Mouse (Mus musculus) liver, embryonic 13.5 days (tissue): ENCODE measurements at regions not wholly inside any gene's neighbourhood (a gene's known extent, or its start where the extent isn't known, plus 50 kb on each side); places are given as distances from the start of the nearest gene placed in this dataset.

Experiments used
- ATAC-seq: fragments of 200-750 bp; cut with Nextera tagmentation; 2 replicates; pipeline ENCODE4 v1.8.0; 2017; ENCODE audit warnings: low read depth, mild to moderate bottlenecking, moderate number of reproducible peaks, moderate library complexity
- DNase-seq: peaks from one replicate; pipeline ENCODE4 v3.0.0; 2022
- H3K27ac ChIP-seq: fragments of 300-500 bp; sonication (generic); 2 replicates; pipeline ENCODE4 v1.5.1; 2015; ENCODE audit warnings: moderate library complexity, mild to moderate bottlenecking, inconsistent platforms
- H3K27me3 ChIP-seq: fragments of 300-500 bp; sonication (generic); 2 replicates; pipeline ENCODE4 v1.6.1; 2015; ENCODE audit warnings: mild to moderate bottlenecking, inconsistent platforms
- H3K36me3 ChIP-seq: fragments of 300-500 bp; sonication (generic); 2 replicates; pipeline ENCODE4 v1.6.1; 2015; ENCODE audit warnings: mild to moderate bottlenecking, inconsistent platforms
- H3K4me1 ChIP-seq: fragments of 300-500 bp; sonication (generic); replicated peaks from 2 replicates; pipeline ENCODE4 v1.6.1; 2015; ENCODE audit warnings: inconsistent platforms
- H3K4me2 ChIP-seq: fragments of 300-500 bp; sonication (generic); 2 replicates; pipeline ENCODE4 v1.6.1; 2015; ENCODE audit warnings: inconsistent platforms, mild to moderate bottlenecking, moderate library complexity
- H3K4me3 ChIP-seq: fragments of 300-500 bp; sonication (generic); replicated peaks from 2 replicates; pipeline ENCODE4 v1.5.1; 2015; ENCODE audit warnings: mild to moderate bottlenecking, inconsistent platforms
- H3K9ac ChIP-seq: fragments of 300-500 bp; sonication (generic); 2 replicates; pipeline ENCODE4 v1.6.1; 2015; ENCODE audit warnings: mild to moderate bottlenecking, inconsistent platforms
- H3K9me3 ChIP-seq: fragments of 300-500 bp; sonication (generic); replicated peaks from 2 replicates; pipeline ENCODE4 v1.6.1; 2016; ENCODE audit warnings: inconsistent platforms
- WGBS: fragments of 180-500 bp; shearing (Covaris S2); methylation state at CpG from one replicate; pipeline ENCODE4 v1.1.7; 2015; ENCODE audit not compliant: insufficient replicate concordance; 5-methylcytosine and 5-hydroxymethylcytosine counted together

DNA sequence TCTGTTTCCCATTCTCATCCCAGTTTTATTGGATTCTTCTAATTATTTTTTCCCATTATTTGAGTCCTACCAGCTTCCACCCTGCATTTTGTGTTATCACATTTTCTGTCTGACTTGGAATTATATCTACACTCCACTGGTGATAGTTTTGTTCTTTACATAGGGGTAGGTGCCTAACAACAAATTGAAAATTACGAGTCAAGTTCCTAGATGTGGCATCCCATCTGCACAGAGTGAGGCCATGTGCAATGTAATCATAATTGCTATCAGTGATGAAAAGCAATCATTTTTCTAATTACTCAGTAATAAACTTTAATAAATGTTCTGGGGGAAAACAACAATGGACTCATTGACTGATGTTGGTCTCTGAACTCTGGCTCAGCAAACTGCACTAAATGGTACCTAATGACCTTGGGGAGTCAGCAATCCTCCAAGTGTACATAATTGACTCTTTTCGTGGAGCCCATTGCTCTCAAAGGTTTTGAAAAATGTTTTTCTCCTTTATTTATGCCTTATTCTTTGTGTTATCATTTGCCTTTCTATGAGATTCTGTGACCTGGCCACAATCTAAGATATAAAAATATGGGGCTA is 250.6 kb upstream of the Rspo3 start:
- no peak overlapping the region for H3K9ac ChIP-seq
- DNase-seq (no peak), ATAC-seq (no peak)
- 38% methylated on average over 2 of the region's 2 CpGs for WGBS
- no peak overlapping the region for H3K4me2 ChIP-seq
- H3K4me1 ChIP-seq, result no peaks in the 10 kb centered on the region
- no peak overlapping the region for H3K27ac ChIP-seq
- H3K36me3 ChIP-seq, result no peaks in the 10 kb centered on the region
- no peaks in the 10 kb centered on the region for H3K9me3 ChIP-seq
- no peak overlapping the region for H3K4me3 ChIP-seq
- H3K27me3 ChIP-seq, result no peaks in the 10 kb centered on the region

GRCm38 (mm10) chr10:29736677-29737076 is 201.0 kb upstream of the Rspo3 start:
- no peaks in the 10 kb centered on the region for H3K9me3 ChIP-seq
- H3K27ac ChIP-seq, result no peak overlapping the region
- H3K4me2 ChIP-seq, result no peak overlapping the region
- no peak for DNase-seq
- H3K36me3 ChIP-seq, result no peaks in the 10 kb centered on the region
- 74% methylated on average over 3 of the region's 3 CpGs for WGBS
- no peaks in the 10 kb centered on the region for H3K27me3 ChIP-seq
- no peak overlapping the region for H3K4me3 ChIP-seq
- H3K4me1 ChIP-seq, result no peaks in the 10 kb centered on the region
- H3K9ac ChIP-seq, result no peak overlapping the region
- ATAC-seq, result no peak

- no peaks in the 10 kb centered on the region for H3K27me3 ChIP-seq
- H3K9me3 ChIP-seq, result no peaks in the 10 kb centered on the region
- no peak for DNase-seq
- no peaks in the 10 kb centered on the region for H3K36me3 ChIP-seq
- no peak overlapping the region for H3K9ac ChIP-seq
- no peaks in the 10 kb centered on the region for H3K4me1 ChIP-seq
- WGBS, result 74% methylated on average over 3 of the region's 3 CpGs
- H3K27ac ChIP-seq, result no peak overlapping the region
- H3K4me2 ChIP-seq, result no peak overlapping the region
- no peak overlapping the region for H3K4me3 ChIP-seq
- no peak for ATAC-seq
Observed at GRCm38 (mm10) chr10:29725319-29725718, 189.7 kb upstream of the Rspo3 start.

GRCm38 (mm10) chr10:29710967-29711366 is 175.3 kb upstream of the Rspo3 start:
- H3K4me1 ChIP-seq, result no peaks in the 10 kb centered on the region

DNA sequence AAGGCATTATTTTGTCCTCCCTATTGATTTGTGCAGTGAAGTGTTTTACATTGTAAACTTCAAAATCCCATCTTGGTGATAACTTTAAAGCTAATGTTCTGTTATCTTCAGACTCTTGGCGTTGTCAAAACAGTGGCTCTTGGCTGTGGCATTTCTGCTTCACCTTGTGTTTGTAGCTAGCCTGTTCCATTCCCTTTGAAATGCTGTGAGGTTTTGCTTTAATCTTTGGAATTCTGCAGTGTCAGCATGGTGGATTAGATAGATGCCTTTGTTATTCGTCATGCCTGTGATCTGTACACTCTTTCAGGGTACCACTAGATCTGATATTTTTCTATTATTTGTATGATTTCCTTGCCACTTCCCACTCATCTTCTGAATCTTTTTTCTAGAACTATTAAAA is 173.0 kb upstream of the Rspo3 start:
- Histone ChIP-seq H3K9ac (no peak overlapping the region), H3K4me2 (no peak overlapping the region), H3K4me1 (no peaks in the 10 kb centered on the region), H3K36me3 (no peaks in the 10 kb centered on the region), H3K27me3 (no peaks in the 10 kb centered on the region), H3K4me3 (no peak overlapping the region), H3K9me3 (no peaks in the 10 kb centered on the region), H3K27ac (no peak overlapping the region)
- DNase-seq (no peak), ATAC-seq (no peak)
- WGBS, result 42% methylated on average over 2 of the region's 2 CpGs

More at GRCm38 (mm10) chr10:29710967-29711366, 175.3 kb upstream of the Rspo3 start:
- Histone ChIP-seq H3K4me2 (no peak overlapping the region), H3K9me3 (no peaks in the 10 kb centered on the region), H3K27ac (no peak overlapping the region), H3K27me3 (no peaks in the 10 kb centered on the region), H3K36me3 (no peaks in the 10 kb centered on the region), H3K9ac (no peak overlapping the region), H3K4me3 (no peak overlapping the region)
- ATAC-seq, result no peak
- DNase-seq, result no peak
- 24% methylated on average over 1 of the region's 1 CpGs for WGBS

- ATAC-seq (peak; percentile 96), DNase-seq (peak; percentile 40)
- Histone ChIP-seq H3K36me3 (no peaks in the 10 kb centered on the region), H3K4me3 (peak overlapping the region; percentile 14), H3K27me3 (no peaks in the 10 kb centered on the region), H3K4me2 (peak overlapping the region; percentile 48), H3K4me1 (peaks cover 15% of the 10 kb centered on the region), H3K9ac (0 out of 2 replicates have a peak overlapping the region, but pooled peaks have one; percentile 37), H3K27ac (peak overlapping the region; percentile 73), H3K9me3 (no peaks in the 10 kb centered on the region)
- 20% methylated on average over 15 of the region's 15 CpGs for WGBS
Observed at GRCm38 (mm10) chr10:29693009-29693935, 157.6 kb upstream of the Rspo3 start.

- Histone ChIP-seq H3K27me3 (no peaks in the 10 kb centered on the region), H3K4me1 (peaks cover 15% of the 10 kb centered on the region), H3K9ac (no peak overlapping the region), H3K27ac (no peak overlapping the region), H3K4me3 (no peak overlapping the region), H3K36me3 (no peaks in the 10 kb centered on the region), H3K9me3 (no peaks in the 10 kb centered on the region), H3K4me2 (no peak overlapping the region)
- WGBS, result 53% methylated on average over 3 of the region's 3 CpGs
- DNase-seq (no peak), ATAC-seq (no peak)
Observed at GRCm38 (mm10) chr10:29689529-29689928, 153.9 kb upstream of the Rspo3 start.

DNA sequence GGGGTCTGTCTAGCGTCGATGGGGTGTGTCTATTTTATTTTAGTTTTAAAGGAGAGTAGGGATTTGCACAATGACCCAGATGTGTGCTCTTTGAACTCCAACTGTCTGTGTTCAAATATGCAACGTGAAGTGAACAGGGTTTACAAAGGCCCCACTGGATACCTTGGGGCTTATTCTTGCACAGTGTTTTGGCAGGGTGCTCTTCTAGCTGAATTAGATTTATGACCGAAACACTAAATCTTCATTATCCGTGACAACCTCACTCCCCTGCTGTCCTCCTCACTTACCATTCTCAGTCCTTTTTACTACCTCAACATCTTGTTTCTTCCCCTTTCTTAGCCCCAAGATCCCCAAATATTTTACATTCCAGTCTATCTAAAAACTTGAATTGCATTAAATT is 151.3 kb upstream of the Rspo3 start:
- ATAC-seq (no peak), DNase-seq (no peak)
- WGBS, result 67% methylated on average over 5 of the region's 5 CpGs

DNA sequence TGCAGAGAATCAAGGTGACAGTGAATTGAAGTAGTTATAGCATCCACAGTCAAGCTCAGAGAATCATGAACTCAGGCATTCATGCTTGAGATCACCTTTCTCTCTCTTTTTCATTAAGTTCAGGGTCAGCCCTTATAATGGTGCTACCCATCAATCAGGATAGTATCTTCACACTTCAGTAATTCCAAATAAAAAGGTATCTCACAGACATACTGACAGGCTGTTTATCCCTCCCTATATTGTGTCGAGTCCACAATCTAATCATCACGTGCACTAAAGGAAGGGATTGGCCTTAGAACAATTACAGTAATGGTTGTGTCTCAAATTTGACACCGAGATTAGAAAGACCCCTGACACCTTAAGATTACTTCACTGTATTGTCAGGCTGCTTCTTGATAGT is 138.7 kb upstream of the Rspo3 start:
- DNase-seq, result no peak

More for the DNA sequence above, 151.3 kb upstream of the Rspo3 start:
- Histone ChIP-seq H3K4me3 (no peak overlapping the region), H3K9me3 (no peaks in the 10 kb centered on the region), H3K27me3 (no peaks in the 10 kb centered on the region), H3K27ac (no peak overlapping the region), H3K4me2 (no peak overlapping the region), H3K36me3 (no peaks in the 10 kb centered on the region), H3K9ac (no peak overlapping the region), H3K4me1 (no peaks in the 10 kb centered on the region)

DNA sequence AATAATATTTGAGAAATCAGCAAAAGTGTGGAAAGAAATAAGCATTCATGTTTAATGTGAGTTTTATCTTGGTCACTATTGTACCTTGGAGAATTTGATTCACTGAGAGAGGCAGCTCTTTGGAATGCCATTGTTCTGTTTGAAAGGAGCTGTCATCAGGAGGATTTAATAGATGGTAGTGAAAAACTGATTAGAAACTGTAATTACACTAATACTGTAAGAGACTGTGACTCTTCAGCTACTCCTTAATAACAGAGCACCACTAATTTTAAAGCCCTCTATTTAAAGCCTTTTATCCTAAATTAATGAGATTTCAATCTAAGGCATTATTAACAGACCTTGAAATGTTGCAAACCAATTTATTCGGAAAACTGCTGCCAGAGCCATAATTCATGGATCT is 126.1 kb upstream of the Rspo3 start:
- H3K4me3 ChIP-seq, result no peak overlapping the region
- H3K4me1 ChIP-seq, result no peaks in the 10 kb centered on the region
- 64% methylated on average over 1 of the region's 1 CpGs for WGBS
- H3K27ac ChIP-seq, result no peak overlapping the region
- H3K9ac ChIP-seq, result no peak overlapping the region
- DNase-seq, result no peak
- H3K36me3 ChIP-seq, result no peaks in the 10 kb centered on the region
- ATAC-seq, result no peak
- H3K4me2 ChIP-seq, result no peak overlapping the region
- H3K9me3 ChIP-seq, result no peaks in the 10 kb centered on the region
- no peaks in the 10 kb centered on the region for H3K27me3 ChIP-seq

More for the DNA sequence above, 138.7 kb upstream of the Rspo3 start:
- ATAC-seq, result no peak
- Histone ChIP-seq H3K36me3 (no peaks in the 10 kb centered on the region), H3K4me3 (no peak overlapping the region), H3K9ac (no peak overlapping the region), H3K27me3 (no peaks in the 10 kb centered on the region), H3K9me3 (no peaks in the 10 kb centered on the region), H3K27ac (no peak overlapping the region), H3K4me1 (no peaks in the 10 kb centered on the region), H3K4me2 (no peak overlapping the region)
- 38% methylated on average over 3 of the region's 3 CpGs for WGBS

GRCm38 (mm10) chr10:29640249-29640648 is 104.6 kb upstream of the Rspo3 start:
- H3K4me1 ChIP-seq, result no peaks in the 10 kb centered on the region
- no peak overlapping the region for H3K27ac ChIP-seq
- WGBS, result 42% methylated on average over 1 of the region's 1 CpGs
- H3K36me3 ChIP-seq, result no peaks in the 10 kb centered on the region
- H3K27me3 ChIP-seq, result no peaks in the 10 kb centered on the region
- no peak for ATAC-seq
- H3K4me2 ChIP-seq, result no peak overlapping the region
- no peak overlapping the region for H3K4me3 ChIP-seq
- H3K9ac ChIP-seq, result no peak overlapping the region
- DNase-seq, result no peak
- no peaks in the 10 kb centered on the region for H3K9me3 ChIP-seq
